Mouse (Mus musculus): ENCODE data around the gene Crygs. TPM values are rescaled to one million over a fixed set of nuclear protein-coding genes. Genes with fewer than 3 reads are reported as not detected.
A peak's percentile ranks its signal among the peaks of the same experiment; 100 is the strongest.

The Crygs gene
- not detected for total RNA-seq (2021)

DNA sequence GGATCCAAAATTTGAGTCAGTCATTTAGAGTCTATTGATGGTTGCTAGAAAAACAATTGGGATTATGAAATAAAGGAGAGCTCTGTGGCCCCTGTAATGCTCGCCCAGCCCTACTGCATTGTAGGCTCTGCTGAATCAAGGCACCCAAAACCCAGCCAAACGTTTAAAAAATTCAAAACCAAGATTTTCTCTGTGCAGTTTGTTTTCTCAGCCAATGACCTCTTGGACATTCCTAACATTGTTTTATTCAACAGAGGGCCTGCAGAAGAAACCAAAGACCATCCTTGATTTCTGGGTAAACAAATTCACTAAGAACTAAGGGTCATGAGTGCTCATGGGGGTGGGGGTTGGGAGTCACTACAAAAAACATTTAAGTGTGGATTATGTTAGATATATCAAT lies at the start of gene Crygs:
Crygs (minus strand) TSS at position 101 of the 400 bp plus-strand sequence.
- no peak for DNase-seq

DNA sequence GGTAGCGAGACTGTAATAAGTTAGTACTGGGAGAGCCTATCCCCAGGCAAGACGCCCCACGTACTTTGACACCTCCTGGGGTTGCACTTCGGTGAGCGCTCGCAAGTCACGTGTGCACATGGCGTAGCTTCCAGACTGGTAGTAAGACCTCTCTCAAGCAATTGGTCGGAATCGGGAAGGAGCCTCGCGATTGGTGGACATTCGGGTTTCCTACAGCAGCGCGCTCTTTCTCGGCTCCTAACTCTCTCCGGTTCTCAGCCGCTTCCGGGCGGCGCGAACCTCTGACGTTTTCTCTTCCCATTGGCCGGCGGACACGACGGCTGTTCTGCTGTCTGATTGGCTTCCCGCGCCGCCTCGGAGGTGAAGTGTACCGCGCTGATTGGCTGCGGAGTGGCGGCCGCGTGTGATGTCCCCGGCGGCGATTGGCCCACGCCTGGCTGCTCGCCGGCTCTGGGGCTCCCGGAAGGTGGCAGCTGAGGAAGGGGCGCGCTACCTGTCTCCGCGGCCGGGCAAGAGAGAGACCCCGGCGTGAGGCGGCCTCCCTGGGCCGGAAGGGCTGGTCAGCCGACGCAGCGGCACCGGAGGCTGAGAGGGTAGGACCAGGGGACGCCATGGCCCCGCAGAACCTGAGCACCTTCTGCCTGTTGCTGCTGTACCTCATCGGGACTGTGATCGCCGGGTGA lies 46.2 kb upstream of the Crygs start, which contains the start of the genes Tbccd1 and Dnajb11:
Tbccd1 (minus strand) TSS at position 239 of the 683 bp plus-strand sequence.
Dnajb11 (plus strand) TSS at position 415 of the 683 bp plus-strand sequence.
- peak; percentile 100 for DNase-seq

DNA sequence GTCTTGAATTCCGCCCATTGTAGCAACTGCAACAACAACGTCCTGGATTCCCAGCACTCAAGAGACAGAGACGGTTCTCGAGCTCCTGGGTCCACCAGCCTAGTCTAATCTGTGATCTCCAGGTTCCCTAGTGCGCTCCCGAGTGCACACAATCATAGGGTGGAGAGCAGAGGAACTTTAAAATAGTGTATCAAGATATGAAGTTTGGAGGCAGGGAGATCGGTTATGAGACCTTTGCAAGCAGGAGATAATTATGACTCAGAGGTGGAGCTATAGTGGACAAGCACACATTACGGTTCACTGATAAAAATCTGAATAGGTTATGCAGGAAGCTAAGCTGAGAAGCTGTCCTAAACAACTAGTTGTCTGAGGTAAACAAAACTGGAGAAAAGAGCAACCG lies 45.4 kb upstream of the Crygs start:
- DNase-seq, result no peak

DNA sequence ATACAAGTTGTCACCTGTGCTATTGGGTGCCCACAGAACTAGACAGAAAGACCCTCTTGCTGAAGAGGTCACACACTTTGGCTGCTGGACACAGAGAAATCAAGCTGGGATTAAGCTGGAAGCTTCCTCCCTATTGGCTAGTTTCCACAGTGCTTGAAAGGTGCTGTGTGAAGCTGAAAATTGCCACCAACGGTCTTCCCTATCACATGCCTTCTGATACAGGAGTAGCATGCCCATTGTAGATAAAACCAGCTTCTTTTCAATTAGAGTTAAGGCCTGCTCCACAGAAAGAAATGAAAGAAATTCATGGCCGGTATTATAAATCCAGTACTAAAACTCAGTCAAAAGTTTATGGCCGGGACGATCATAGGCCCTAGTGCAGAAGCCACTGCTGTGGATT lies 41.3 kb upstream of the Crygs start:
- DNase-seq, result no peak

DNA sequence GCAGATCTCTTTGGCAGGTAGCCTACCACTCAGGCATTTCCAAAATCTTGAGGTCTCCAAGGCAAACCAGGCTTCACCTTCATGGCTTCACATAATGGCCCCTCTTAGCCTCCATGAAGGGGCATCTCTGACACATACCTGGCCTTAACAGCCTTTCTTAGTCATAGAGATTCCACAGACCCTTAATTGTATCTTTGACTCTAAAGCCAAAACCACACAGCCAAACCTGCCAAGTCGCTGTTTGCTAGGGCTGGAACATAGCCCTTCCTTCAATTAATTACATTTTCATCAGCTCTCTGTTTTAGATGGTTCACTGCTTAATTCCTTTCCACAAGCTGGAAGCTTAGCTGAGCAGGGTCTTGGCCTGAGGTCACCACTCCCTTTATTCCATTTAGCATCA lies 37.0 kb upstream of the Crygs start:
- no peak for DNase-seq

DNA sequence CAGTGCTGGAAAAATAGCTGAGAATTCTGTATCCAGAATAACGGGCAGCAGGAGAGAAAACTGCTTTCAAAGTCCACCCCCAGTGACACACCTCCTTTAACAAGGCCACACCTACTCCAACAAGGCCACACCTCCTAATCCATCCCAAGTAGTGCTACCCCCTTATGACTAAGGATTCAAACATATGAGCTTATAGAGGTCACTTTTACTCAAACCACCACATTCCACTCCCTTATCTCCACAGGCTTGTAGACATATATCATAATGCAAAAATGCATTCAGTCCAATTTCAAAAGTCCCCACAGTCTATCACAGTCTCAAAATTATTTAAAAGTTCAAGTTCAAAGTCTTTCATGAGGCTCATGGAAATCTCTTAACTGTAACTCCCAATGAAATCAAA lies 36.3 kb upstream of the Crygs start:
- no peak for DNase-seq

DNA sequence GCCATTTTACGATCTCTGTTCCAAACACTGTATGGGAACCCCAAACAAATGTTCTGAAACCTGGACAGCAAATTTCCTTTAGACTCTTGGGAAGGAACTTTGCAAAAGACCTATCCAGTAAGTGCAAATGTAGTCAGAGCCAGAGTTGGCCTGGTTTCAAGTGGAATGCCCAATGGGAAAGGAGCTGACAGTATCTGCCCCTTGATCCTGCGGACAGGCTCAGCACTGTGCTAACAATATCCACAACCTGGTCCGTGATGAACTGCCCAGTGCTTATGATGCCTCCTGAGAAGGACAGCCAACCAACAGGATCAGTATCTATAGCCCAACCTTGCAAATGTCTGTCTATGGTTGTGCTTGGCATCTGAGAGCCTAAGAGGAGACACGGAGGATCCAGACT lies 34.1 kb upstream of the Crygs start:
- no peak for DNase-seq

DNA sequence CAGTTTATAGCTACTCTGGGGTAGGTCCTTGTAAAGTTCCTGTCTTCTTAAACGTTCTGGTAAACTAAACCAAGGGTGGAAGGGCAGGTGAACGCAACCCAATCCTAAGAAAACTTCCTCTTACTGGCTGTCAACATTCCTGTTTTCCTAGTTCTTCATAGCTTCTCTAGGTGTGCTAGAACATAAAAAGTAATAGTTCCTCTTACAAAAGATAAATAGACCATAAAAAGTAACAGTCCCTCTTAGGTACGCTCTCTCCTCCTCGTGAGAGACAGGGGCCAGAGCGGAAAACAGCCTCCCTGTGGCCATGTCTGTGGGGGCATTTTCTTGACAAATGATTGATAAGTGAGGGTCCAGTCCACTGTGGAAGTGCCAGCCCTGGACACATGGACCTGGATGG lies 33.5 kb upstream of the Crygs start:
- DNase-seq, result no peak

DNA sequence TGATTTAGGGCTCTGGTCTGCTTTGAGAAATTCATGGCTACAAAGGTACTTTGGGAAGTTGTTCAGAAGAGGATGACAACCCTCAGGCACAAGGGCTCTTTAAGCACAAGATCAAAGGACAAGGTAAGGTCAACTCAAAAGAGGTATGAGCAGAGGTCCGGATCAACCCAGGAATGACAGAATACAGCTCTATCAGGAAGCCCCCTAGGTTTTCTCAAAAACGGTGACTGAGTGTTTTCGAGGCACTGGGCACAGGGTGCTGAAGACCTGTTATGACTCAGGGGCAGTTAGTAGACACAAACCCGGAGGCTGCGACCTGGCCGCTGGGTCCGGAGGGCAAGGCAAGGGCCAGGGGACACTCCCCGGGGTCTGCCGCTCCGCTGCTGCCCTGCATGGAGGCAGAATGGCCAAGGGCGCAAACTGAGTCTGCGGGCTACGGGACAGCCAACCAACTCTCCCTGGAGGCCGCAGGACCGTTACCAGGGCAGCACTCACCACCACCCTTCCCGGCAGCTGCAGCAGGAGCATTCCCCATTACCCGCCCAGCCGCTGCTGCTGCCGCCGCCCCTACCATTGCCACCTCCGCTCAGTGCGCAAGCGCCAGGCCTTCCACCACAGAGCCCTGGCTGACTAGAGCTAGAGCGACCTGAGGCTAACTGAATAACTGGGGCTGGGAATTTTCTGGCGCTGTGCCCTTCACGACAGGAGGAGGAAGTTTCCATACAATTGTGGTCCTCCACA lies 32.9 kb upstream of the Crygs start:
- peak; percentile 74 to 77 for DNase-seq

DNA sequence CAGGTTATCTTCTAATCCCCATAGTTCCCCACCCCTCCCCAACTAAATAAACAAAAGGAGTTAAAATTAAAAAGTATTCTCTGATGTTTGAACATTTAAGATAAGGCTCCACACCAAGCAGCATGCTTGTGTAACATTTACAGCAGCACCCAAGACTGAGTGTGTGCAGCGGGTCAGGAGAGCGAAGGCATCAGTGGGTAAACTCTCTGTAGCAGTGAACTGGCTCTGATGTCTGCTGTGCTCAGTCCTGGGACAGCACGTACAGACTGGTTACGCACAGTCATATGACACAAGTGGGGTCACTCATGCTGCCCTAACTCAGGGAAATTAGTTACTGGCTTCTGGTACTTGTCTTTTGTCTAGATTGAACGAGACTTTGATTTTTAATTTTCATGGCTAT lies 31.5 kb upstream of the Crygs start:
- no peak for DNase-seq

DNA sequence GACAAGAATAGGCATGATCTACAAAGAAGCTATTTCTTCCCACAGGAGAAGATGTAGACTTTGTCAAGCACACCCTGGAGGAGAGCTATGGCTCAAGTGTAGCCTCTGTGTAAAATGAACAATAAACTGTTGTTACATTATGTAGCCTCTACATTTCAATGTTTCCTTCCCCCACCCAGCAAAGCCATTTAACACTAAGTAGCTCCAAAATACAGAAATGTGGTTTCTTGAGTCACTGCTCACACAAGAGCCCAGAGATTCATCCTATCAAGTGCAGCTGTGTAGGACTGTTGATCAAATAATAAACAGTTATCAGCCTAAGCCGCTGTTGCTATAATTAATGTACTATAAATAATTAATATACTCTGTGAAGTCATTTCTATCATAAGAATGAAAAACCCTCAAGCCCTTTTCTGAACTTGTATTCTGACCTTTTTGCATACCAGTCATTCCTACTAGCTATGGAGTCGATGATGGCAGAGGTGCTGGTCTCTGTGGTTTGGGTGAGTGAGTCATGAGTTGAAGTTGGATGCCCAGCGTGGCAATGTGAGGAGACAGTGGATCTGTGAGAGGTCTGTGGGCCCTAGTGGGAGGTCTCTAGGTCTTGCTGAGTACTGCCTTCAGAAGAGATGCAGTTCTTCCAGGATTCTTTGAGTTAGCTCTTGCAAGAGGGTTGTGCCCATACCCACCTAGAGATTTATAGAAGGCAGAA lies 27.9 kb upstream of the Crygs start:
- no peak for DNase-seq

DNA sequence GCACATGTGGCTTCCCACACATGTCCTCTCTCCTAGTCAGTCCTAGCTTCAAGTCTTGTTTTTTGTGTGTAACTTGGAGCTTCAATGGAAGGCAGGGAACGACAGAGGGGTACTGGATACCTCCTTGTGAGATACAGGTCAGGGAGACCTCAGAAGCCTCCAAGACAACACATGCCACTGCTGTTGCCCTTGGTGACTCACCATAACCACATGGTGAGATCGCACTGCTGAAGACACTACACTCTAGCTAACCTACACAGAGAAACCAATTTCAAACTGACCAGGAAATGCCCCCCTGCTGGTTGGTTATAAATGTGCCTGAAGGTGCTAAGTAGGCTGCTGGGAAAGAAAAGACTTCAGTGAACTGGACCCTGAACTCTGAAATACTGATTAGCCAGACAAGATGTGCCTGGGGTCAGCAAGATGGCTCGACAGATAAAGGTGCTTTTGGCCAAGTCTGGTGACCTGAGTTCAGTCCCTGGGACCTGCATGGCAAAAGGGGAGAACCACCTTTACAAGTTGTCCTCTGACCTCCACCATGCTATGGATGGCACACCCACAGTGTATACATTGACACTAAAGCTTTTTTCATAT lies 21.7 kb upstream of the Crygs start:
- no peak for DNase-seq

DNA sequence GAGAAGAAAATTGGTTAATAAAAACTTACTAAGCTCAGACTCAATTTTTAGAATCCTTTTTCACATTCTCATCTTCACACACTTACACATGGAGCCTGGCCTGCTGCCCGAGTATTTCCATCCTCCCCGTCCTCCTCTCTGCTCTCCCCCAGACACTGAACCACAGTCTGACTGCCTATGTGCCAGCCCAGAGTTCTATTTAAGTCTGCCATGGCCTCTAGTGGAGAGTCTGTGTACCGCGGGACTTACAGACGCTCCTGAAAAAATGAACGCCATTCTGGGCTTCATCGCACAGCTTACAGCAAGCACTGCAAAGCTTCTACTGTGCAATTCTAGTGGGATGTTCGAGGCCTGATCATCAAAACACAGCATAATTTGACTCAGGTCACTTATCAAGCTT lies 9.4 kb upstream of the Crygs start:
- DNase-seq, result peak; percentile 38 to 45

DNA sequence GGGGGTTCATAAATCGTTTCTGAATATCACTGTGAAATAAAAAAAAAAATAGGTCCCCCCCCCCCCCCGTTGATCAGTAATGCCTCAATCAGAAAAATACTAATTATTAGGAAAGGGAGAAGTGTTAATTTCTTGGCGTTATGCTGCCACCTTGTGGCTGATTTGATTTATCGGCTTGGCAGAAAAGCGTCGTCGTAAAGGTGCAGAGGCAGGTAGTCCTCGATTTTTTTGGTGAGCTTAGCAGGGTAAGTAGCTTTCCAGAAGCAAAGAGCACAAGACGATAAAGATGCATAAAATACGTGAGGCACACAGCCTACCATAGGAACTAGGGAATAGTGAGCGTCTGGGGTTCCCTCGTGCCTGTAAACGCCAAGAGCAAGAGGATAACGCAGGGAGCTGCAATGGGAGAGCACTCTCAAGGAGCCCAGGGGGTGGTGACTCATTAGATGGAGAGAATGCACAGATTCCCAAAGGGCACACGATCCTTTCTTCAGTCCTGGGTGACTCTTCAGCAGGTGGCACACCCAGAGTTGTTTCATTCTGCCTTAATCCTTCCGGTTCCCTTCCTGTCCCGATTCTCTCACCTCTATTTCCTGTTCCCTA lies 3.8 kb downstream of the Crygs start:
- peak; percentile 25 to 60 for DNase-seq

DNA sequence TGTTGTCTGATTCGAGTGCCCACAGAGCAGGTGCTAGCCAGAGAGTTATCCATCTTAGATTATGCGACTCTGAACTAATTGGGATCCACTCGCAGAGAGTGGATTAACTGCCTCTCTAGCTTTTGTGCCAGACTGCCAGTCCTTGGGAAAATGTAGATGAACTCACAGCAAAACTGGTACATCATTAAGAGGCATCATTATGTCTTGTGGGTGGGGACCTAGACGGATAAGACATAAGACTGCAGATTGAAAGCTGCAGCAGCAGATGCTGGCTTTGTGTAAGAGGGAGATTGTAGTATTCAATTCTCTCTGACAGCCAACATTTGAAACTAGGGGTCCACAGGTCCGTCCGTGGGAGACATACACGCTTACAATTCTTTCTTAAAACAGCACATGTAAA lies 8.6 kb downstream of the Crygs start:
- DNase-seq, result no peak

DNA sequence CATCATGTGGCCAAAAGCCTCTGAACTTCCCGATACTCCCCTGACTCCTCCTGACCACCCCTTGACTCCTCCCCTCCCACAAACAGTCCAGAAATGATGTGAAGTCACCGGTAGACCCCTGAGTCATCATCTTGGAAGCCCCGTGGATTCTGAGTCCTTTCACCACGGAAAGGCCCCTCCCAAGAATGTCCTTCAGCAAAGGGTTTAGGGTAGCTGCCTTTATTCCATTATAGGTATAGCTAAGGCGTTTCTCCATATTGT lies 10.6 kb downstream of the Crygs start:
- DNase-seq, result no peak

DNA sequence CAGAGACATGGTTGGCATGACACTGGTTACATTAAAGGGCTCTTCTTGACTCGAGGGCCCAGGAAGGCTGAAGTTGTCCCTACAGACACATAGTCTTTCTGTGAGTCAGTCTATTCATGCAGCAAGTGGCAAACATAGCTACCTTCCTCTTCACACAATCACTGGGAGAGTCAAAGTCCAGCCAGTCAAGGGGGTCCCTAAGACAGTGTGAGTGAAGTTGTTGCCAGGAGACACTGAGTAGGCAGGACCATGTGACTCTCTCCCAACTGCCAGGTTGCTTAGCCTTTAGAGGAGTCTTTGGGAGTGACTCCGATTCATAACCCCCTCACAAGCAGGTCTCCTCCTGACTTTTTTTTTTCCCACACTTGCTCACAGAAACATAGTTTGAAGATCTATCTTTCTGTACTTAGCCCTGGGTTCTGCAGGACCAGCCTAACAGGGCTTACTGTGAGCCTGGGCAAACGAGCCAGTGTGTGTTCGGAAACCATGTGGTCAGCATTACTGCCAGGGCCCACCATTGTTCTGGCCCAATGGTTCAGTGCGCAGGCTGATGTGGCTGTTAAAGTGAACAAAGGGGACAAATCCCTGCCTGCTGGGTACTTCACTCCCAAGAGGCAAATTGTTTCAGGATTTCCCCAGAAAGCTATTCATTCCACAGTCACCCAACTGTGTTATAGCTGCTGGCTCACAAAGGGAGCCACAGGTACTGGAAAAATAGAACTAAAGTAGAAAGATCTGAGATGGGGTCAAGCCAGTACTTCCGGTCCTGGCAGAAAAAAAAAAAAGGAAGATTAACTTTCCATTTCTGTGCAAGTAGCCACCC lies 11.1 kb downstream of the Crygs start:
- DNase-seq, result no peak

DNA sequence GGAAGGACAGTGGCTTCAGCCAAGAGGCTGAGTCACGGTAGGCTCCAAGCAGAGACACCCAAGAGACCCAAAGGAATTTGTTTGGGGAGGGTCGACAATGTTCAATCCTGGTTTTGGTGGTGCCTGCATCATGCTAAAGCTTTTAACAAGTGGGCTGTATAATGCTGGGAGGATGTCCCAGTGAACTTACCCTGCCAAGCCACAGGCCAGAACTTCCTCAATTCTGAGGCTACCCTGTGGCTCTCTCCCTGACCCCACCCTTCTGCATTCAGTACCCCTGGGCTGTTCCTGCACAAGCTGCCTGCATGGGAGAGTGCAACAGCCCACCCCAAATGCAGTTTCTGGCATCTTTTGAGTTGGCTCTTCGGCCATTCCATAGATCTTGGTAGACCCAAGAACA lies 12.9 kb downstream of the Crygs start:
- no peak for DNase-seq

DNA sequence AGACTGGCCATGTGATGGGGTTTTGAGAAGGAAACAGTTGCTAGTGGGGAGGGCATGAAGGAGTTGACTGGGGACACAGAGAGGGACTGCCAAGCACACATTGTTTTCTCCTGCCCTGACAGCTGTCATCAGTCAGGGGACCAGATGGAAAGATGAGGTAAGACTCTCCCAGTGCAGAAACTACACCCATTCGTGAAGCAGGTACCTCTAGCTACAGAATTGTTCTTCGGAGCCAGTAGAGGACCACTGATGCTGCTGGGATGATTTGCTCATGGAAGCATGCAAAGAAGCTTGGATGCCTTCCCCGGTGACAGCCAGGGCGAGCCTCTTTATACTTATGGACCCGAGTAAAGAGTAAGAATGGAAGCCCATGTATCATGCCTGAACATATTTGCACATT lies 13.9 kb downstream of the Crygs start:
- peak; percentile 51 to 60 for DNase-seq

DNA sequence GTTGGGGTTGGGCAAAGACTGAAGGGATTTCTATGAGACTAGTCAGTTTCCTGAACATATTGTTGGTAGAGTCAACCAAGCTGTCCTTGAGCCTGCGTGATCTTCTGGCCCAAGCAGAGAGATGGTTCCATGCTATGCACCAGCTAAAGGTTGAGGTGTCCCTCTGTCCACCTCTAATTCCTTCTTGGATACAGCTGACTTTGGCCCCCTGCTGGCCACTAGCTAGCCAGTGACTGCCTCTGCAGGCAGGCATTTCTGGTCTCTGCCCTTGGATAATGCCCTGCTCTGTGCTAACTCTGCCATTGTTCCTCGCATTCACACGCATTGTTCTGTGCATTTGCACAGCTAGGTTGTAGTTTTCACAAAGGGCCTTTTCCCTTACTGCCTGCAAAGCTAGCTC lies 15.9 kb downstream of the Crygs start:
- no peak for DNase-seq

DNA sequence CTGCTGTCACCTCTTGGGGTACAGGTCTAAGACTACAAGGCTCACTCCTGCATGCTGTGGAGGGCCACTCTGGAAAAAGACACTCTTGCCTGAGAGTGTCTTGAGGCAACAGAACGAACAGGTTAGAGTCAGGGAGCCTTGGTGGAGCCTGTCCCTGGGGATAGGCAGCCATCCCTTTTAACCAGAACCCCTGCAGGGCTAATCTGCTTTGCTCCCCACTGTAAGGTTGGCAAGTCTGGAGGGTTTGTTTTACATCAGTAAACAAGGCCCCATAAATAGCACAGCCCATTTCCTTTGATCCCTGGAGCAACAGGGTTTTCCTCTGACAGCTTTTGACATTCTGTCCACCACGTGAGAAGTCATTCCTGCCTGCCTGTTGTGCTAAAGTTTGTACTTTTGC lies 20.1 kb downstream of the Crygs start:
- no peak for DNase-seq

DNA sequence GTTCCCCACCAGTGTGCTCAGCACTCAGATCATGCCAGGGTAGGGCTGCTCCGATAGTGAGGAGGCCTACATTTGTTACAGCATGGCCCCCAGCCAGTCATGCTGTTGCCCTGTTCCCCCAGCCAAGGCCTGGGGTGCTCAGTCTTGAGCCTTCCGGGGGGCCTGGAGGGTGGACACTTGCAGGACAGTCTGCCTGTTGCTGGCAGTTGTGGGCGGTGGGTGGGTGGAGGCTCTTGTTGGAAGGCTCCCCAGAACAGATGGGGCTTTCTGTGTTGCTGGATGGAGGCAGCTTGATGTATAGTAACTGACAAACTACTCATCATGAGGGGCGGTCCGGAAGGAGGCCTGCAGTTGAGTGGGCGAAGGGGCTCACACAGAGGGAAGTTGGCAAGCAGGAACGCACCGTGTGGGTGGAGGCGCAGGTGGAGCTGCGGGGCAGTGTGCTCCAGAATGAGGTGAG lies 21.4 kb downstream of the Crygs start:
- peak; percentile 75 to 79 for DNase-seq

All from layer of hippocampus, postnatal 36 days (tissue).